Mouse (Mus musculus): ENCODE data around the gene Lrrc63. TPM values are rescaled to one million over a fixed set of nuclear protein-coding genes. Genes with fewer than 3 reads are reported as not detected.
A peak's percentile ranks its signal among the peaks of the same experiment; 100 is the strongest.

Lrrc63 gene
- polyA plus RNA-seq, 1 experiment from 2014 or later, result 0.14 TPM

DNA sequence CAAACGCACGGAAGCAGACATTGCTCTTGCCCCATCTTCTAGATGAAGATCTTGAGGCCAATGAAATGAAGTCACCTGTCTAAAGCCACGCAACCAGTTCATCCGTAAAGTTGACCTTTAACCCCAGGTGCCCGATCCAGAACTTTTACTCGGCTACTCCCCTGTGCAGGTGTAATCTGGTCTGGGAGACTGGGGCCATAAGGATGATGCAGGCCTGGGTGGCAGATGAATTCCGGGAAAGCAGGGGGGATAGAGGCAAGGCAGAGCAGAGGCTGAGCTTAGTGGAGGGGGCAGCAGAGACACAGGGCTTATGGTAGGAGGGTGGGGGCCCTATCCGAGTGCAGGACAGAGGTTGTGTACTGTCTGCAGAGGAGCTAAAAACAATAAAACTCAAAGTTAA is 43.6 kb upstream of the Lrrc63 start:
- Histone ChIP-seq H3K4me3 (ENCODE audit: low read length) (no peak overlapping the region), H3K9me3 (ENCODE audit: control insufficient read depth, low read length) (no peaks in the 10 kb centered on the region), H3K4me1 (replicated peaks; ENCODE audit: control insufficient read depth, insufficient read depth, low read length) (peaks cover 15% of the 10 kb centered on the region), H3K27ac (ENCODE audit: low read length) (no peak overlapping the region), H3K9ac (ENCODE audit: low read length) (no peak overlapping the region), H3K36me3 (ENCODE audit: control insufficient read depth, insufficient read depth, low read length) (no peaks in the 10 kb centered on the region), H3K4me2 (ENCODE audit: low read depth, low read length) (no peak overlapping the region), H3K27me3 (ENCODE audit: control insufficient read depth, insufficient read depth, low read depth, low read length) (no peaks in the 10 kb centered on the region)
- no peak for ATAC-seq (ENCODE audit: low read depth)
- WGBS, result 70% methylated on average over 8 of the region's 8 CpGs

DNA sequence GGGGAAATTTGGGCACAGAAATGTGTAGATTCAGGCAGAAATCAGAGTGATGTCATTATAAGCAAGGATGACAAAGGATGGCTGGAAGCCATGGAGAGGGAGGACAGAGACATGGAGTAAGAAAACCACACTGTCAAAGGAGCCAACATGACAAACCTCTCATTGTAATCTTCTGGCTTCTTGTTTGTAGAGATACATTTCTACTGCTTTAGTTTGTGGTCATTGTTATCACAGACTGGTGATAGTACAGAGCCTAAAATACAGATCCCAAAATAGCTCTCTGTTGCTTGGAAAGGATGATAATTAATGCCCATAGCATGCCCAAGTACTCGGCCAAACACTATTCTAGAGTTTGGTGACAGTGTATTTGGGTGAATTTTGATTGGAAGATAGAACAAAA is 39.9 kb upstream of the Lrrc63 start:
- H3K9me3 ChIP-seq (ENCODE audit: control insufficient read depth, low read length), result no peaks in the 10 kb centered on the region
- peaks cover 6% of the 10 kb centered on the region; the same call in 1 of the 2 replicates for H3K4me1 ChIP-seq (replicated peaks; ENCODE audit: control insufficient read depth, insufficient read depth, low read length)
- 81% methylated on average over 1 of the region's 1 CpGs for whole genome bisulfite sequencing
- H3K4me2 ChIP-seq (ENCODE audit: low read depth, low read length), result no peak overlapping the region
- H3K9ac ChIP-seq (ENCODE audit: low read length), result no peak overlapping the region
- no peaks in the 10 kb centered on the region for H3K27me3 ChIP-seq (ENCODE audit: control insufficient read depth, insufficient read depth, low read depth, low read length)
- ATAC-seq (ENCODE audit: low read depth), result no peak
- H3K27ac ChIP-seq (ENCODE audit: low read length), result no peak overlapping the region
- H3K36me3 ChIP-seq (ENCODE audit: control insufficient read depth, insufficient read depth, low read length), result no peaks in the 10 kb centered on the region
- no peak overlapping the region for H3K4me3 ChIP-seq (ENCODE audit: low read length)

DNA sequence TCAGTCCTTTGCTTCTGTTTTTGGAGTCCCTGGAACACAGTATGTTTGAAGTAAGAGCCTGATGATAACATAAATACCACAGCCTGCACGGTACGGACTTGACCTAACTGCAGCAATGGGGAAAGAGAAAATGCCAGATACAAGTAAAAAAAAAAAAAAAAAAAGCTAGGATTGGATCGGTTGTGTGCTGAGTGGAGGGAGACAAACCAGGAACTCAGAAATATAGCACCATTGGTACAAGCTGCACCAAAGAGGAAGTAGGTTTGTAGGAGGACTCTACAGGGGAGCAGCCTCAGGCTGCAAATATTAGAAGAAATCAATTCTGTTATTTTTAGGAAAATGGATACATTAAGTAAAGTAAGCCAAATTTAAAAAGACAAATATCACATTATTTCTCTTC is 37.8 kb upstream of the Lrrc63 start:
- WGBS, result 76% methylated on average over 3 of the region's 3 CpGs

DNA sequence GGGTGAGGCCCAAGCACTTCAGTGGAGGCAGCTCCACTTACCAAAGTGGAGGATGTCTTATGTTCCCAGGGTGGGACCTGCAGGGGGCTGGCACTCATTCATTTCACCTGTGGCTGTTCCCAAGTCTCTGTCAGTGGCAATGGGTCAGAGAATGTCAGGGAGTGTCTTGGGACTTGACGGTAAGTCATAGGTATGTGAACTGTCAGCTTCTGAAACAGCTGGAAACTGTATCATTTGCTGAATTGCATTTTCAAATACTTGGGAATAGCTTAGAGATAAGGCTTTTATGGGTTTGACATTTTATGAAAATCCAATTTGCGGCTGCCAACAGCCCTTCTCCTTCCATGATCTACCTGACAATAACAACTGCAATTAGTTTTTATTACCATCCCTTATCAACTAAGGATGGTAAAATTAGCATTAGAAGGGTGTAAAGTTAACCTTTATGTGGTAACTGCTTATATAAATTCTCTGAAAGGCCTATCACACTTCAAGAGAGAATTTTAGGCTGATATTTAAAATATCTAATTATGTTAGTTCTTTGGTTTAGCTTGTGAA is 35.0 kb upstream of the Lrrc63 start:
- ATAC-seq (ENCODE audit: low read depth), result no peak
- Histone ChIP-seq H3K9ac (ENCODE audit: low read length) (no peak overlapping the region), H3K27me3 (ENCODE audit: control insufficient read depth, insufficient read depth, low read depth, low read length) (no peaks in the 10 kb centered on the region), H3K9me3 (ENCODE audit: control insufficient read depth, low read length) (no peaks in the 10 kb centered on the region), H3K4me1 (replicated peaks; ENCODE audit: control insufficient read depth, insufficient read depth, low read length) (0 out of 2 replicates have a peak, but pooled peaks cover 3% of the 10 kb centered on the region), H3K27ac (ENCODE audit: low read length) (peak overlapping the region; percentile 30; the same call in 1 of the 2 replicates), H3K4me2 (ENCODE audit: low read depth, low read length) (no peak overlapping the region), H3K4me3 (ENCODE audit: low read length) (no peak overlapping the region), H3K36me3 (ENCODE audit: control insufficient read depth, insufficient read depth, low read length) (no peaks in the 10 kb centered on the region)
- WGBS, result 50% methylated on average over 2 of the region's 2 CpGs

More for the DNA sequence above, 37.8 kb upstream of the Lrrc63 start:
- H3K9me3 ChIP-seq (ENCODE audit: control insufficient read depth, low read length), result no peaks in the 10 kb centered on the region
- no peak overlapping the region for H3K27ac ChIP-seq (ENCODE audit: low read length)
- H3K9ac ChIP-seq (ENCODE audit: low read length), result no peak overlapping the region
- no peak overlapping the region for H3K4me3 ChIP-seq (ENCODE audit: low read length)
- H3K36me3 ChIP-seq (ENCODE audit: control insufficient read depth, insufficient read depth, low read length), result no peaks in the 10 kb centered on the region
- 0 out of 2 replicates have a peak, but pooled peaks cover 3% of the 10 kb centered on the region for H3K4me1 ChIP-seq (replicated peaks; ENCODE audit: control insufficient read depth, insufficient read depth, low read length)
- no peaks in the 10 kb centered on the region for H3K27me3 ChIP-seq (ENCODE audit: control insufficient read depth, insufficient read depth, low read depth, low read length)
- no peak overlapping the region for H3K4me2 ChIP-seq (ENCODE audit: low read depth, low read length)
- ATAC-seq (ENCODE audit: low read depth), result no peak

DNA sequence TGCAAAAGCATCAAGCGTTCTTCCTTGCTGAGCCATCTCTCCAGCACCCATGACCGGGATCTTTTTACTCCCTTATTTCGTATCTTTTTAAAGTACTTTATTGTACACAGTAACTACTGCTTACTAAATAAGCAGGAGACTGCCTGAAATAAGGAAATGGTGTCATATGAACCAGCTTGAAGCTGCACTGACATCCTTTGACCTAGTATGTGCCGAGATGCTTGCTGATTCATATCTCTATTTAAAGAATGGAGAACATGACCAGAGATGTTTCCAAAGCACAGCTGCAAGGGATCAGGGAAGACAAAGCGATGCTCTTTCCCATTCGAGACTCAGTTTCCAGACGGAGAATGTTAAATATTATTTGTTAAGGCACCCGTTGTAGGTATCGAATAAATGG is 33.7 kb upstream of the Lrrc63 start:
- no peak overlapping the region for H3K9ac ChIP-seq (ENCODE audit: low read length)
- H3K4me2 ChIP-seq (ENCODE audit: low read depth, low read length), result no peak overlapping the region
- WGBS, result 88% methylated on average over 9 of the region's 9 CpGs
- no peaks in the 10 kb centered on the region for H3K36me3 ChIP-seq (ENCODE audit: control insufficient read depth, insufficient read depth, low read length)
- no peak overlapping the region for H3K4me3 ChIP-seq (ENCODE audit: low read length)
- no peak for ATAC-seq (ENCODE audit: low read depth)
- no peaks in the 10 kb centered on the region for H3K27me3 ChIP-seq (ENCODE audit: control insufficient read depth, insufficient read depth, low read depth, low read length)
- no peaks in the 10 kb centered on the region for H3K9me3 ChIP-seq (ENCODE audit: control insufficient read depth, low read length)
- 0 out of 2 replicates have a peak, but pooled peaks cover 3% of the 10 kb centered on the region for H3K4me1 ChIP-seq (replicated peaks; ENCODE audit: control insufficient read depth, insufficient read depth, low read length)
- H3K27ac ChIP-seq (ENCODE audit: low read length), result no peak overlapping the region

- WGBS, result 88% methylated on average over 8 of the region's 8 CpGs
- no peak overlapping the region for H3K4me3 ChIP-seq (ENCODE audit: low read length)
- H3K27me3 ChIP-seq (ENCODE audit: control insufficient read depth, insufficient read depth, low read depth, low read length), result no peaks in the 10 kb centered on the region
- no peak overlapping the region for H3K9ac ChIP-seq (ENCODE audit: low read length)
- no peaks in the 10 kb centered on the region for H3K9me3 ChIP-seq (ENCODE audit: control insufficient read depth, low read length)
- no peak overlapping the region for H3K27ac ChIP-seq (ENCODE audit: low read length)
- ATAC-seq (ENCODE audit: low read depth), result no peak
- 0 out of 2 replicates have a peak, but pooled peaks cover 3% of the 10 kb centered on the region for H3K4me1 ChIP-seq (replicated peaks; ENCODE audit: control insufficient read depth, insufficient read depth, low read length)
- no peak overlapping the region for H3K4me2 ChIP-seq (ENCODE audit: low read depth, low read length)
- no peaks in the 10 kb centered on the region for H3K36me3 ChIP-seq (ENCODE audit: control insufficient read depth, insufficient read depth, low read length)
Measured at GRCm38 (mm10) chr14:75163866-75164265, 33.2 kb upstream of the Lrrc63 start.

DNA sequence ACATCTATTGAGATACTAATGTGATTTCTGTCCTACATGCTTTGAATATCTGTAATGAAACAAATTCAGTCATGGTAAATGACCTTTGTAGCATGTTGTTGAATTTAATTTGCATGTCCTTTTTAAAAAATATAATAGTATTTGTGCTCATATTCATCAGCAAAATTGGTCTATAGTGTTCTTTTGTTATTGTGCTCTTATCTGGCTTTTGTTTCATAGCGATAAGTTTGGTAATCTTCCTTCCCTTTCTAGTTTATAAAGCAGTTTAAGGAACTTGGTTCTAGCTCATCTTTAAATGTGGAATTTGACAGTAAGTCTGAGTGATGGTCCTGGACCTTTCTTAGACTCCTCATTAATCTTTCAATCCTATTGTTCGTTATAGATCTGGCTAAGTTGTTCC is 28.7 kb upstream of the Lrrc63 start:
- 86% methylated on average over 2 of the region's 2 CpGs for WGBS
- peaks cover 3% of the 10 kb centered on the region; the same call in 1 of the 2 replicates for H3K4me1 ChIP-seq (replicated peaks; ENCODE audit: control insufficient read depth, insufficient read depth, low read length)
- no peak for ATAC-seq (ENCODE audit: low read depth)

GRCm38 (mm10) chr14:75154481-75154880 is 23.8 kb upstream of the Lrrc63 start:
- Histone ChIP-seq H3K36me3 (ENCODE audit: control insufficient read depth, insufficient read depth, low read length) (no peaks in the 10 kb centered on the region), H3K9ac (ENCODE audit: low read length) (no peak overlapping the region), H3K9me3 (ENCODE audit: control insufficient read depth, low read length) (no peaks in the 10 kb centered on the region), H3K4me2 (ENCODE audit: low read depth, low read length) (no peak overlapping the region), H3K4me1 (replicated peaks; ENCODE audit: control insufficient read depth, insufficient read depth, low read length) (peaks cover 6% of the 10 kb centered on the region; the same call in 1 of the 2 replicates), H3K27me3 (ENCODE audit: control insufficient read depth, insufficient read depth, low read depth, low read length) (no peaks in the 10 kb centered on the region), H3K4me3 (ENCODE audit: low read length) (no peak overlapping the region), H3K27ac (ENCODE audit: low read length) (no peak overlapping the region)
- 54% methylated on average over 8 of the region's 8 CpGs for WGBS
- no peak for ATAC-seq (ENCODE audit: low read depth)

More for the DNA sequence above, 28.7 kb upstream of the Lrrc63 start:
- H3K36me3 ChIP-seq (ENCODE audit: control insufficient read depth, insufficient read depth, low read length), result no peaks in the 10 kb centered on the region
- H3K9ac ChIP-seq (ENCODE audit: low read length), result no peak overlapping the region
- no peaks in the 10 kb centered on the region for H3K27me3 ChIP-seq (ENCODE audit: control insufficient read depth, insufficient read depth, low read depth, low read length)
- H3K4me3 ChIP-seq (ENCODE audit: low read length), result no peak overlapping the region
- H3K27ac ChIP-seq (ENCODE audit: low read length), result no peak overlapping the region
- no peak overlapping the region for H3K4me2 ChIP-seq (ENCODE audit: low read depth, low read length)
- H3K9me3 ChIP-seq (ENCODE audit: control insufficient read depth, low read length), result no peaks in the 10 kb centered on the region

DNA sequence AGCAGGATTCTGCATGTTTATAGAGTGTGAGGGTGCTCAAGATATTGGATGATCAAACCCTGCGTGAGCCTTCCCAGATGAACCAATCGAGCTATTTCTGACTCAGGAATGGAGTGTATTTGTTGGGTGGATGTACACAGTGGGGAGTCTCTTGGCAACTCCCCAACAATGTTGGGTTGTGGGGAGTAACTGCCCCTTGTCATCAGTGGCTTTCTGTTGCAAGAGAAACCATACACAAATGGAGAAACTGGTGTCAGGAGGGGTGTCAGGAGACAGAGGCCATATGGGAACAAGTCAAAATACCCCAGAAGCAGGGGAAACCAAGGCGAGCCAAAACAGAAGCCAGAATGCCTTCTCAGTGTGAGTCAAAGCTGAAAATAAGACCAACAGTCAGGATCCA is 20.5 kb upstream of the Lrrc63 start:
- ATAC-seq (ENCODE audit: low read depth), result peak; percentile 95
- Histone ChIP-seq H3K27me3 (ENCODE audit: control insufficient read depth, insufficient read depth, low read depth, low read length) (no peaks in the 10 kb centered on the region), H3K4me3 (ENCODE audit: low read length) (no peak overlapping the region), H3K9ac (ENCODE audit: low read length) (no peak overlapping the region), H3K27ac (ENCODE audit: low read length) (no peak overlapping the region), H3K9me3 (ENCODE audit: control insufficient read depth, low read length) (no peaks in the 10 kb centered on the region), H3K36me3 (ENCODE audit: control insufficient read depth, insufficient read depth, low read length) (no peaks in the 10 kb centered on the region), H3K4me2 (ENCODE audit: low read depth, low read length) (no peak overlapping the region), H3K4me1 (replicated peaks; ENCODE audit: control insufficient read depth, insufficient read depth, low read length) (peaks cover 9% of the 10 kb centered on the region)
- WGBS, result 26% methylated on average over 3 of the region's 3 CpGs

- Histone ChIP-seq H3K4me2 (ENCODE audit: low read depth, low read length) (no peak overlapping the region), H3K27ac (ENCODE audit: low read length) (no peak overlapping the region), H3K9ac (ENCODE audit: low read length) (no peak overlapping the region), H3K4me3 (ENCODE audit: low read length) (no peak overlapping the region), H3K9me3 (ENCODE audit: control insufficient read depth, low read length) (no peaks in the 10 kb centered on the region), H3K27me3 (ENCODE audit: control insufficient read depth, insufficient read depth, low read depth, low read length) (no peaks in the 10 kb centered on the region), H3K4me1 (replicated peaks; ENCODE audit: control insufficient read depth, insufficient read depth, low read length) (peaks cover 9% of the 10 kb centered on the region), H3K36me3 (ENCODE audit: control insufficient read depth, insufficient read depth, low read length) (no peaks in the 10 kb centered on the region)
- WGBS, result 59% methylated on average over 2 of the region's 2 CpGs
- ATAC-seq (ENCODE audit: low read depth), result no peak
Measured at GRCm38 (mm10) chr14:75150653-75151052, 20.0 kb upstream of the Lrrc63 start.
